Mouse (Mus musculus) erythroblast, embryonic 14.5 days (primary cell): ENCODE data around the gene Lamp1.

ENCODE experiments used
- GATA1 ChIP-seq: IDR thresholded peaks from 2 replicates; pipeline ENCODE4 v1.6.1; 2012; ENCODE audit warnings: low read length, inconsistent platforms, mixed read lengths
- TAL1 ChIP-seq: IDR thresholded peaks from 3 replicates; pipeline ENCODE4 v1.6.1; 2012; ENCODE audit warnings: low read length, inconsistent platforms, mixed read lengths

DNA sequence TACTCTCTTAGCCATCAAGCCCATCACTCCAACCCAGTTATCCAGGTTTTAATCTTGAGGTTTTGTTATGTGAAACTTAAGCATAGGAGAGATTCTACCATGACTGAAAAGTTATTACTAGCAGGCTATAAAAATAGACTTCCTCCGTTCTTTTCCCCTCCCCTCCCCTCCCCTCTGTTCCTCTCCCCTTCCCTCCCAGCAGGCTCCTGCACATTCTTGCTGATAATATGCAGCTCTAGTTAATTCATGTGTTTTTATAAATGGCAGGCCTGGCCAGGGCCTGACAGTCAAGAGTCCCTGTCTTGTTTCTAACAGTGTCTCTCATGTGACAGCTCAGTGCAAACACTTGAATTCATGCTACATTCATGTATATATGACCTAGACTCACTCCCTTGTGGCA is 11.5 kb downstream of the Lamp1 start:
- TF ChIP-seq GATA1, result no peak
- TF ChIP-seq TAL1, result no peak
